Mouse (Mus musculus): ENCODE data around the gene Immt.
A peak's percentile ranks its signal among the peaks of the same experiment; 100 is the strongest.
"Not testable (repeated sequence)": the region's sequence is repeated elsewhere in the genome, so short reads cannot be mapped to it uniquely, and the experiment has no call there.

The Immt gene

GRCm38 (mm10) chr6:71867751-71868150 is 36.6 kb downstream of the Immt start:
- DNase-seq = no peak

GRCm38 (mm10) chr6:71868809-71869208 is 37.7 kb downstream of the Immt start:
- no peak for DNase-seq

- DNase-seq = no peak
These were observed 40.3 kb downstream of the Immt start for GRCm38 (mm10) chr6:71871396-71871795.

- DNase-seq = no peak
These were observed 47.0 kb downstream of the Immt start for GRCm38 (mm10) chr6:71877965-71878760.

- DNase-seq = no peak
These were observed 62.1 kb downstream of the Immt start for GRCm38 (mm10) chr6:71893263-71893662.

GRCm38 (mm10) chr6:71907702-71908235 is 76.6 kb downstream of the Immt start:
- no peak for DNase-seq

GRCm38 (mm10) chr6:71908481-71909381 is 77.6 kb downstream of the Immt start, which contains the start of the genes Ptcd3 and Polr1a:
Gene Ptcd3, minus strand, starts transcription at chr6:71908750.
Gene Polr1a, plus strand, starts transcription at chr6:71909053.
- DNase-seq = peak; percentile 93 to 95

GRCm38 (mm10) chr6:71909384-71909783 is 78.3 kb downstream of the Immt start:
- no peak for DNase-seq

- no peak for DNase-seq
These were observed 78.7 kb downstream of the Immt start for GRCm38 (mm10) chr6:71909840-71910239.

- DNase-seq = no peak
These were observed 80.7 kb downstream of the Immt start for GRCm38 (mm10) chr6:71911686-71912450.

GRCm38 (mm10) chr6:71920752-71921151 is 89.6 kb downstream of the Immt start:
- no peak for DNase-seq

- not testable (repeated sequence) for DNase-seq
These were observed 94.1 kb downstream of the Immt start for GRCm38 (mm10) chr6:71925233-71925632.

All from cerebellum, postnatal 25 days (tissue).